Mouse (Mus musculus): Measurements from ENCODE around the gene Cdkn1b. TPM values are rescaled to one million over a fixed set of nuclear protein-coding genes. Genes with fewer than 3 reads are reported as not detected.
A peak's percentile ranks its signal among the peaks of the same experiment; 100 is the strongest.

Cdkn1b gene
- polyA plus RNA-seq, 1 experiment from 2014 or later: 19.7 TPM

DNA sequence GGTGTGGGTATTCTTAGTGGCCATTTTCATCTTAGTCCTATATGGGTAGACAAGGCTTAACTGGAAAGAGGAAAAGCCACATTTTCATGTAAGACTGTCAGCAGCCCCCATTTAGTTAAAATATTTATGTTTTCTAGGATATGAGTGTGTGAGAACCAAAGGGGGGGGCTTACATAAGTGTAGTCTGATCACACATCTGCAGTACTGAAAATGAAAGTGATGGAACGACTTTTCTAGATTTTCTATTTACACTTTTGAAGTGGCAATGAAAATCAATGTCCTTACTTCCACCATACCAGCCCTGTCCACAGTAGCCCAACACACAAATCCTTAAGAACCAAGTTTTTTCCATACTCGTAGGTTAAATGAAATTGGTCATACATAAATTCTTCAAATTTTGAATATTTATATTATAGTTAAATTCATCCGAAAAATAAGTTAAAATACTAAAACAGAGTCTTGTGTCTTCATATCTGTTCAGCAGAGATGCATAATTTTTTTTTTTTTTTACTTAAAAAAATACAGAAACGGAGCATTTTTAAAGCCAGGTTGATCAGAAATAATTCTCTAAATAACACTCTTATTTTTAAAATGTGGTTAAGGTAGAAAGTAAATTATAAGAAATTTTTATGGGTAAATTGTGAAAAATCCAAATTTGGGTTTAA, 5.6 kb downstream of the Cdkn1b start:
- H3K36me3 ChIP-seq: no peaks in the 10 kb centered on the region
- WGBS: 70% methylated on average over 4 of the region's 4 CpGs
- no peaks in the 10 kb centered on the region for H3K9me3 ChIP-seq
- H3K4me2 ChIP-seq: peak overlapping the region; percentile 10; the same call in 1 of the 2 replicates
- H3K27me3 ChIP-seq (replicated peaks): no peaks in the 10 kb centered on the region
- no peak for ATAC-seq (ENCODE audit: insufficient read depth, low FRiP score, low read depth)
- peaks cover 18% of the 10 kb centered on the region for H3K4me1 ChIP-seq
- no peak overlapping the region for H3K9ac ChIP-seq
- no peak overlapping the region for H3K4me3 ChIP-seq (replicated peaks)
- no peak overlapping the region for H3K27ac ChIP-seq

DNA sequence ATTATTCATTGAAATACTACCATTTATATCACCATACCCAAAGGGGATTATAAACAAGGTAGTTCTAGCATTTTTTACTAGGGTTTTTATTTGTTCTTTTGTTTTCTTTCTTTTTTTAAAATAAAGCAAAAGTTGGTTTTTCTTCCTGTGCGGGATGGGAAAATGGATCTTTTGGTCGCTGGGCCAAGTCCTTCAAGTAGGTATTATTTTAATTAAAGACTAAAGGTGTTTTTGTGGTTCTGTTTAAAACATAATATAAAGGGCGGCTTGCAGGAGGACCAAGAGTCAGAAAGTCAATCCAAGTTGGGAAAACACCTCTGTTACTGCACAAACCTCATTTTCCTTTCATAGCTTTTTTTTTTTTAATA, 6.1 kb downstream of the Cdkn1b start:
- H3K36me3 ChIP-seq: no peaks in the 10 kb centered on the region

DNA sequence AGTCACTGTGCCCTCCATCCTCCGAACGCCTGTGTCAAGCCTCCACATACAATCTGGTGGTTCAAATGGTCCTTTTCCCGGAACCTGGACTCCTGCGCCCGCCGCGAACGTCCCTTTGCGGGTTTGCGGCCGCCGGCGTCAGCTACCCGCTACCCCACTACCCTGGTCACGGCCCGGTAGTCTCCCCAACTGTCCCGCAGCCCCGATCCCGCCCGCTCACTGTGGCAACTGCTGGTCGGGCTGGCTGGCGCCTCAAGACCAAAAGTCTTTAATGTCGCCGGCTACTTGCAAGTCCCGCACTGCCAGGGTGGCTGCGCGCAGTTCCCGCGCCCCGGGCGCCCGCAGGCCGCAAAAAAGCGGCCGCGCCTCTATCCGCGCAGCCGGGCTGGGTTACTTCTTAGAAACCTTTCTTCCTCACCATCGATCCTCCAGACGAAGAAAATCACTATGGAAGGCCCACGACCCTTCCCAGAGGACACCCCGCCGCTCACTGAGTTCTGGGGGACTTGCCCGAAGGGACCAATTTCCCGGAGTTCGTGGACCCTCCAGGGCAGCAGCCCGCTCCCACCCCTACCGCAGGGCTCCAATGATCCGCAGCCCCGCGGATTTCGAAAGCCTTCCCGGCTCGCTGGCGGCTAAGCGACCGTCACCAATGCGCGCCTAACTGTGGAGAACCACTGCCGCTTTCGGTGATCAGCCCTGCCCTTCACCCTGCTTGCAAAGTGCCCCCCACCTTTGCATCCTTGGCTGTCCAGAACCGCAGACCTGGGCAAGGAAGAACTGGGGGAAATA, 6.8 kb downstream of the Cdkn1b start:
- Histone ChIP-seq H3K27ac (peak overlapping the region; percentile 100), H3K4me3 (replicated peaks) (peak overlapping the region; percentile 57), H3K27me3 (replicated peaks) (no peaks in the 10 kb centered on the region), H3K4me2 (peak overlapping the region; percentile 88), H3K36me3 (no peaks in the 10 kb centered on the region), H3K9me3 (no peaks in the 10 kb centered on the region), H3K4me1 (peaks cover 21% of the 10 kb centered on the region), H3K9ac (peak overlapping the region; percentile 69)
- WGBS: 2% methylated on average over 63 of the region's 63 CpGs
- peak; percentile 9; the same call in 1 of the 2 replicates for ATAC-seq (ENCODE audit: insufficient read depth, low FRiP score, low read depth)

More for the DNA sequence above, 6.1 kb downstream of the Cdkn1b start:
- H3K4me1 ChIP-seq: peaks cover 24% of the 10 kb centered on the region
- no peaks in the 10 kb centered on the region for H3K27me3 ChIP-seq (replicated peaks)
- WGBS: 53% methylated on average over 3 of the region's 3 CpGs
- peak overlapping the region; percentile 100 for H3K27ac ChIP-seq
- peak overlapping the region; percentile 69; the same call in 1 of the 2 replicates for H3K9ac ChIP-seq
- no peaks in the 10 kb centered on the region for H3K9me3 ChIP-seq
- peak overlapping the region; percentile 88 for H3K4me2 ChIP-seq
- ATAC-seq (ENCODE audit: insufficient read depth, low FRiP score, low read depth): no peak
- peak overlapping the region; percentile 57 for H3K4me3 ChIP-seq (replicated peaks)

DNA sequence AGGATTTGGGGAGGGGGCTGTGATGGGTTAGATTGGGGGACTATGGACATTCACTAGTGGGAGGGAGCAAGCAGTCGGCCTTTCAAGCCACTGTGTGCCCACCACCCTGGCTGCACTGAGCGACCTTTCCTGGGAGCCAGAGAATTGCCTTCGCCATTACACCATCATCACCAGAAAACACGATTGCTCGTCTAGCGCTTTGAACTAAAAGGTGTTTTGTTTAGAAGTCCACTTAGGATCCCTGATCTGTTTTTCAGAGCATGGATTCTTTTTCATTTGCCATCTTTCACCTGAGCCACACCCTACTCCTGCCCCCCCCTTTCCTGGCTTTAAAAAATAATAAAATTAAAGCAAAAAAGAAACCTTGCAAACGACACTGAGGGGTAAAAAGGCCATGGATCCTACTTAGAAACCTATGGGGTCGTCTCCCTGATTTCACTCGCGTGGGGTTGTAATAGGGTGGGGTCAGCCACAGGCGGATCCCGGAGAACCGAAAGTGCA, 7.4 kb downstream of the Cdkn1b start:
- WGBS: under 1% methylated on average over 13 of the region's 13 CpGs
- peak overlapping the region; percentile 100 for H3K27ac ChIP-seq
- peak overlapping the region; percentile 57 for H3K4me3 ChIP-seq (replicated peaks)
- H3K9ac ChIP-seq: peak overlapping the region; percentile 69
- H3K4me1 ChIP-seq: peaks cover 15% of the 10 kb centered on the region
- no peak for ATAC-seq (ENCODE audit: insufficient read depth, low FRiP score, low read depth)
- H3K36me3 ChIP-seq: no peaks in the 10 kb centered on the region
- H3K9me3 ChIP-seq: no peaks in the 10 kb centered on the region
- no peaks in the 10 kb centered on the region for H3K27me3 ChIP-seq (replicated peaks)
- H3K4me2 ChIP-seq: peak overlapping the region; percentile 88

DNA sequence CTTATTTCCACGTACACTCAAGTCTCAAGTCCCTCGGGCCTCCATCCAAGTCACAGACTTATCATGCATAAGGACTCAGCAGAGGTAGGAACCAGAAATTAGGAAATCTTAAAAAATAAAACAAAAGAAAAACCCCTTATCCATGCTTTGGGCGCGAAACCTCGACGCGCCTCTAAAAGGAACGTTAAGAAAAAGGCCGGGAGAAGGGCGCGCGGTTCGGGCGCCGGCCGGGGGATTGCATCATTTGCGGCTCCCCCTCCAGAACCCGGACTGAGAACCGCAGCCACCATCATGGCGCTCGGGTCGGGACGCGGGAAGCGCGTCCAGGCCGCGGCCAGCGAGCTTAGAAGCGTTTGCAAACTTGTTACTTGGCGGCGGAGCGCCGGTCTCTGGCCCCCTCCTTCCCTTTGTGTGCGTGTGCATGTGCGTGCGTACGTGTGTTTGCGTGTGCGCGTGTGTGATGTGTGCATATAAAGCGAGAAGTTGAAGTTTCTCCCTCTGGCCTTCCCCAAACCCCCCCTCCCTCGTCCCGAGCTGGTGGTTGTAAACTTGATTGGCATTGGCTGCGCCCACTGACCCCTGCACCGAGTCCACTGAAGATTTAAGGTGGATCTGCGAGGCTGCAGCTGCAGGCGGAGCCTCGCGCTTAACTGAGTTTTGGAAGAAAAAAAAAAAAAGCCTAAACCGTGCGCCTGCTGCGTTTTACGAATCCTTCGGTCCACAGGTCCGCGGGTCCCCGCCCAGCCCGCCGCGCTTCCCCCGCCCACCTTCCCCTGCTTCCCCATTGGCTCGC, 8.1 kb downstream of the Cdkn1b start:
- Histone ChIP-seq H3K27me3 (replicated peaks) (no peaks in the 10 kb centered on the region), H3K9ac (peak overlapping the region; percentile 69), H3K27ac (peak overlapping the region; percentile 100), H3K36me3 (no peaks in the 10 kb centered on the region), H3K4me2 (peak overlapping the region; percentile 88), H3K4me3 (replicated peaks) (peak overlapping the region; percentile 57), H3K4me1 (peaks cover 14% of the 10 kb centered on the region), H3K9me3 (no peaks in the 10 kb centered on the region)
- WGBS: under 1% methylated on average over 63 of the region's 63 CpGs
- ATAC-seq (ENCODE audit: insufficient read depth, low FRiP score, low read depth): peak; percentile 89

- Histone ChIP-seq H3K4me2 (peak overlapping the region; percentile 88), H3K4me1 (peaks cover 12% of the 10 kb centered on the region), H3K36me3 (no peaks in the 10 kb centered on the region), H3K27ac (peak overlapping the region; percentile 100), H3K27me3 (replicated peaks) (no peaks in the 10 kb centered on the region), H3K9ac (peak overlapping the region; percentile 42; the same call in 1 of the 2 replicates), H3K9me3 (no peaks in the 10 kb centered on the region), H3K4me3 (replicated peaks) (peak overlapping the region; percentile 57)
- WGBS: 0% methylated on average over 12 of the region's 15 CpGs
- peak; percentile 40; the same call in 1 of the 2 replicates for ATAC-seq (ENCODE audit: insufficient read depth, low FRiP score, low read depth)
Measured at GRCm38 (mm10) chr6:134928889-134929310, 8.7 kb downstream of the Cdkn1b start.

DNA sequence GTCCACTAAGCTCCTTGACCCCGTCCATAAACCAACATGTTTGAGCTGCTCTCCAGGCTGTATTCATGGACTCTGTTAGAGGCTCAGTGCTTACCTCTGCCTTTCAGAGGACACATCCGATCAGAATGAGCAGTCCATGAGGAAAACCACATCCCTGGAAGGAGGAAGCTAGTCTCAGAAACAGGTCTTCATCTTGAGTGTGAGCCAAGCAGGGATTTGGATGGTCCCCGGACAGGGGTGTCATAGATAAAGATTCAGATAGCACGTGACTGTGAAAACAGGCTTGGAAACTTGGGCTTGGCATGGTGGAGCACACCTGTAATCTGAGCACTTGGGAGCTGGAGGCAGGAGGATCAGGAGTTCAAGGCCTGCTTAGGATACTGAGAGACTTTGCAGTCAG, 9.7 kb downstream of the Cdkn1b start:
- peak overlapping the region; percentile 57 for H3K4me3 ChIP-seq (replicated peaks)
- no peaks in the 10 kb centered on the region for H3K27me3 ChIP-seq (replicated peaks)
- peaks cover 12% of the 10 kb centered on the region for H3K4me1 ChIP-seq
- WGBS: 42% methylated on average over 4 of the region's 4 CpGs
- no peak overlapping the region for H3K27ac ChIP-seq
- no peak overlapping the region for H3K9ac ChIP-seq
- no peaks in the 10 kb centered on the region for H3K9me3 ChIP-seq
- no peaks in the 10 kb centered on the region for H3K36me3 ChIP-seq
- ATAC-seq (ENCODE audit: insufficient read depth, low FRiP score, low read depth): no peak
- H3K4me2 ChIP-seq: peak overlapping the region; percentile 88

DNA sequence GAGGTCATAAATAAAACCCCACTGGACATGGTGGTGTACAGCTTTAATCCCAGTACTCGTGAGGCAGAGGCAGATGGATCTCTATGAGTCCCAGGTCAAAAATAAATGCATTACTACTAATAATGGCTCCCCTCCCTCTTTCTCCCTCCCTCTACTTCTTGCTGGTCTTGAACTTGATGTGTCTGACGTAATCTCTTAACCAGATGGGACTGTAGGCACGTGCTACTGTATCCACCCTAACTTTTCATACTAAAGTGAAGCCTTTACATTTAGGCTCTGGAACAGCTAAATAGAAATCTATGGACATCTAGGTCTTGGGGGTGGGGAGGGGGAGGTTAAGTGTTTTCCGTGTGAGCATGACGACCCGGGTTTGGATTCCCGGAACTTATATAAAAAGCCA, 10.2 kb downstream of the Cdkn1b start:
- no peak for ATAC-seq (ENCODE audit: insufficient read depth, low FRiP score, low read depth)
- Histone ChIP-seq H3K4me1 (peaks cover 12% of the 10 kb centered on the region), H3K36me3 (no peaks in the 10 kb centered on the region), H3K27me3 (replicated peaks) (no peaks in the 10 kb centered on the region), H3K4me2 (peak overlapping the region; percentile 88), H3K9ac (no peak overlapping the region), H3K27ac (no peak overlapping the region), H3K9me3 (no peaks in the 10 kb centered on the region), H3K4me3 (replicated peaks) (peak overlapping the region; percentile 57)
- 76% methylated on average over 7 of the region's 7 CpGs for WGBS

- H3K27me3 ChIP-seq (replicated peaks): no peaks in the 10 kb centered on the region
- H3K9me3 ChIP-seq: no peaks in the 10 kb centered on the region
- no peak for ATAC-seq (ENCODE audit: insufficient read depth, low FRiP score, low read depth)
- H3K4me3 ChIP-seq (replicated peaks): no peak overlapping the region
- WGBS: 81% methylated on average over 3 of the region's 3 CpGs
- H3K9ac ChIP-seq: no peak overlapping the region
- H3K4me1 ChIP-seq: peaks cover 12% of the 10 kb centered on the region
- peak overlapping the region; percentile 88 for H3K4me2 ChIP-seq
- H3K27ac ChIP-seq: no peak overlapping the region
- H3K36me3 ChIP-seq: no peaks in the 10 kb centered on the region
Measured at GRCm38 (mm10) chr6:134931146-134931545, 10.9 kb downstream of the Cdkn1b start.

GRCm38 (mm10) chr6:134932486-134933206, 12.4 kb downstream of the Cdkn1b start:
- Histone ChIP-seq H3K36me3 (no peaks in the 10 kb centered on the region), H3K4me3 (replicated peaks) (no peak overlapping the region), H3K27ac (no peak overlapping the region), H3K4me1 (peaks cover 12% of the 10 kb centered on the region), H3K9ac (no peak overlapping the region), H3K9me3 (no peaks in the 10 kb centered on the region), H3K4me2 (no peak overlapping the region; the same call in 1 of the 2 replicates), H3K27me3 (replicated peaks) (no peaks in the 10 kb centered on the region)
- WGBS: 59% methylated on average over 12 of the region's 12 CpGs
- ATAC-seq (ENCODE audit: insufficient read depth, low FRiP score, low read depth): no peak

GRCm38 (mm10) chr6:134933207-134933558, 13.0 kb downstream of the Cdkn1b start:
- no peak overlapping the region for H3K4me3 ChIP-seq (replicated peaks)
- no peak overlapping the region for H3K27ac ChIP-seq
- no peak for ATAC-seq (ENCODE audit: insufficient read depth, low FRiP score, low read depth)
- peaks cover 12% of the 10 kb centered on the region for H3K4me1 ChIP-seq
- no peaks in the 10 kb centered on the region for H3K9me3 ChIP-seq
- H3K4me2 ChIP-seq: no peak overlapping the region
- H3K27me3 ChIP-seq (replicated peaks): no peaks in the 10 kb centered on the region
- H3K36me3 ChIP-seq: no peaks in the 10 kb centered on the region
- WGBS: 77% methylated on average over 2 of the region's 2 CpGs
- H3K9ac ChIP-seq: no peak overlapping the region

Data from stomach, embryonic 15.5 days (tissue).